Mouse (Mus musculus): ENCODE measurements around the gene Srp14.

- no peak for TF ChIP-seq CTCF (IDR thresholded peaks at IDR 0.05; ENCODE audit: low read depth)
- no peak for TF ChIP-seq EP300 (IDR thresholded peaks at IDR 0.05; ENCODE audit: low read depth)
Observed at GRCm38 (mm10) chr2:118457463-118458261, 21.8 kb downstream of the Srp14 start.
